Mouse (Mus musculus) spleen, postnatal 4 days (tissue): ENCODE data around the gene Bicdl2.

ENCODE experiments used
- DNase-seq, 2 experiments: peaks; one replicate each; pipeline ENCODE4 v3.0.0; 2022; ENCODE audit warnings: low spot score in 2 of 2

Bicdl2 gene

GRCm38 (mm10) chr17:23717003-23717402 lies 56.7 kb downstream of the Bicdl2 start:
- DNase-seq = no peak
